Mouse (Mus musculus) stomach, postnatal 0 days (tissue): Measurements from ENCODE around the gene Cdk19.

ENCODE experiments used
- CTCF ChIP-seq: IDR thresholded peaks from 2 replicates; pipeline ENCODE4 v1.5.1; 2016; ENCODE audit warnings: antibody characterized with exemption, low read depth, mild to moderate bottlenecking, moderate library complexity
- EP300 ChIP-seq: optimal IDR thresholded peaks from 2 replicates; pipeline ENCODE3; 2016; ENCODE audit warnings: antibody characterized with exemption

DNA sequence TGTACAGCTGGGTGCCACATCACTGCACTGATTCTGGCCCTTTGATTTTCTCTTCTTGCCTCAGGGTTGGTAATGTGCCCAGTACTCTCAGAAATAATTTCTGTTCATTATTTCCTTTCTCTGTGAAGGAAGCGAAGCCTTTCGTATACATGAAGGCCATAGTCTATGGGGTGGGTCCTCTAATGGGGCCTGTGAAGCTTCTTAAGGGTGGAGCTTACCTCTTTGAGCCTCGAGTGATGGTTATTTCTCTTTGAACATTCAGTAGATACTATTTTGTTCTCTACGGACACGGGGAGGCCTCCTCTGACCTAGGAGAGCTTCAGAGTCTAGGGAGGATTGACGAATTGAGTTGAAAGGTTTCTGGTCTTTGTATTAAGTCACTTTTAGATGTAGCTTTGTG lies 142.9 kb downstream of the Cdk19 start:
- no peak for TF ChIP-seq CTCF
- no peak for TF ChIP-seq EP300
